Mouse (Mus musculus) erythroid progenitor cell, adult 5-6 weeks (primary cell): ENCODE measurements around the gene Naa80. TPM values are rescaled to one million over a fixed set of nuclear protein-coding genes. Genes with fewer than 3 reads are reported as not detected.
"Not testable (repeated sequence)": the region's sequence is repeated elsewhere in the genome, so short reads cannot be mapped to it uniquely, and the experiment has no call there.

Experiments used
- ATAC-seq: replicated peaks from 2 replicates; pipeline ENCODE4 v1.8.0; 2016; ENCODE audit warnings: moderate number of reproducible peaks, mild to moderate bottlenecking, moderate TSS enrichment, inconsistent platforms; ENCODE audit not compliant: poor library complexity, low FRiP score, severe bottlenecking
- total RNA-seq, 2 experiments: library from RNA; stranded (forward) in 1 of 2; stranded (reverse) in 1 of 2; fragments of 150-400 nt in 1 of 2; fragments of 186-747, 209-891 nt in 1 of 2; gene quantifications; 2 replicates each; pipeline versions ENCODE4 v1.2.3 to v1.2.4; 2015 to 2017; ENCODE audit warnings: low replicate concordance in 2 of 2

Gene Naa80
- total RNA-seq, 2 experiments from 2014 or later, result 15.5 to 17.7 TPM

GRCm38 (mm10) chr9:107569270-107569669, 9.4 kb upstream of the Naa80 start:
- ATAC-seq, result peak; percentile 7

- no peak for ATAC-seq
These were observed 8.7 kb upstream of the Naa80 start for GRCm38 (mm10) chr9:107570016-107570415.

GRCm38 (mm10) chr9:107570845-107571244, 7.8 kb upstream of the Naa80 start:
- ATAC-seq, result peak; percentile 56

- ATAC-seq, result peak; percentile 14; the same call in 1 of the 2 replicates
These were observed 7.0 kb upstream of the Naa80 start for GRCm38 (mm10) chr9:107571534-107572326.

DNA sequence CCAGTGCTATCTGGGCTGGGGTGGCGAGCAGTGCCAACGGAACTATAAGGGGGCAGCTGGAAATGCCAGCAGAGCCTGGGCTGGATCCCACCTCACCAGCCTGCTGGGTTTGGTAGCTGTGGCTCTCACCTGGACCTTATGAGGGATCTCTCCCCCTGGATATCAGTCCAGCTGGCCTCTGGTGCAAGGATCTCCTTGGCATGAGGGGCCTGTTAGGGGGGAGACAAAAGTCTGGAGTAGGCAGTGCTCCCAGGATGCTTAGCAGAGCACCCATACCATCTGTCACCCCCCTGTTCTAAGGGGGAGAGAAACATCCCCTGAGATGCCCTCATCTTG, 6.4 kb upstream of the Naa80 start:
- ATAC-seq, result no peak

GRCm38 (mm10) chr9:107573774-107574173, 4.9 kb upstream of the Naa80 start:
- ATAC-seq, result not testable (repeated sequence)

- ATAC-seq, result no peak
These were observed 2.9 kb upstream of the Naa80 start for GRCm38 (mm10) chr9:107575579-107576356.

DNA sequence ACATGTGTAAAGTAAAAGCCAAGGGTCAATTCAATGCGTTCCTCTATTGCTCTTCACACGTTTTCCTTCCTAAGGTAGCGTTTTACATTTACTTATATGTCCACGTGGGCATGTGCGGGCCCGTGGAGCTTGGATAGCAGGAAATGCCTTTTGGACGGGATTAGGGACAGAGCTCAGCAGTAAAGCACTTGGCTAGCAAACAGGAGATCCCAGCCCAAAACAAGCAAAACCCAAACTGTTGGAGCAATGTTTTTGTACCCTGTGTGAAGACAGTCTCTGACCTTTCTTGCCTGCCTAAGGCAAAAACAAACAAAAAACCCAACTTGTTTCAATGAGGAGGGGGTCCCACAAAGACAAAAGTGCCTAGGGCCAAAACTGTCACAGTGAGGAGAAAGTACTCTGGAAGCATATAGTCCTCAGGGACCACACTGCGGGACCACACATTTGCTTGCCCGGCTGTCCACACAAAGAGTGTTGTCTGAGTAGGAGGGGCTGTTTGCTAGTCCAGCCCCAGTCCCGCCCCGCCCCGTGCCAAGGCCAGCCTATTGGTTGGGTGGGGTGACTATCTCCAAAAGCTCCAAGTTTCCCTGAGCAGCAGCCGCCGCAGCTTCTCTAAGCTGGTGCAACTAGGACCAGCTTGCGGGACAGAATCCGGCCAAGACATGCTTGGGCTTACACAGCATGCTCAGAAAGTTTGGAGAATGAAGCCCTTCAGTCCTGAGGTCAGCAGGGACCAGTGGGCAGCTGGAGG, 2.2 kb upstream of the Naa80 start, which contains the start of gene Hyal1:
Gene Hyal1 (plus strand): TSS at position 571 of the 751 bp plus-strand sequence.
- ATAC-seq, result peak; percentile 81

- ATAC-seq, result no peak
These were observed 816 bp upstream of the Naa80 start for GRCm38 (mm10) chr9:107577871-107578270.

GRCm38 (mm10) chr9:107579023-107579900, 575 bp downstream of the Naa80 start:
- no peak for ATAC-seq

DNA sequence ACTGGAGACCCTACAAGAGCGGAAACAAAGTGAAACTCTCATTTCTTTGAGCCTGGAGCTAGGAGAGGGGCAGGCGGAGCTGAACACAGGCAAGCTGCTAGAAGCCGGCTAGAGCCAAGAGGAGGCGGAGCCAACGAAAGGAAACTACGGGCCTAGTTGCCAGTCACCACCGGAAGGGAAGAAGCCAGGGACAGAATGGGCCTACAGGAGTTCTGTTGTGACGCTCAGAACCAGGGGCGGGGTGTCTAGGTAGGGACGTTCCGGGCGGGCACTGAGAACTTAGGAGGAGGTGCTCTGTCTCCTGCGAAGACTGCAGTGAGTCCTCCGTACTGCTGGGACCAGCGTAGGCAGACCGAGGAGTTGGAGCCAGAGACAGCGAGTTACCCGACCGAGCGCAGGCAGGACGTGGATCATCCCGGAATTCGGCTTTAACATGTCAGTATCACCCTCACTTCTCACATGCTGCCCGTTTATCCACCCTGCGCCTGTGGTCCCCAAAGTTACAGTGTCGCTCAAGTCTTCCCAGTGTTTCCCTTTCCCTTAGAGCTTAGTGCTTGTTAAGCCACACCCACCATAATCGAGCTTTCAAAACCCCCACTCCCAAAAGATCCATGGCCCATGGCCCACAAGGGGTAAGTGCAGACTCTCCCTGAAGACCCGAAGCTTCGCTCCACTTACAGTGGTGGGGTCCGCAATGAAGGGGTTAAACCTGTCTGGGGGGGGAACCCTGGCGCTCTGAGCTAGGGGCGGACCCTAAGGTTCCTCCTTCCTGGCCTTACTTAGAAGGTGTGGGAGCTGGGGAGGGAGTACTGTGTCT, 2.0 kb downstream of the Naa80 start, which contains the start of gene Hyal3:
Gene Hyal3 (plus strand): TSS at position 318 of the 817 bp plus-strand sequence.
- ATAC-seq, result peak; percentile 78

- no peak for ATAC-seq
These were observed 2.9 kb downstream of the Naa80 start for GRCm38 (mm10) chr9:107581584-107581983.

GRCm38 (mm10) chr9:107582509-107583062, 3.9 kb downstream of the Naa80 start:
- ATAC-seq, result no peak

- ATAC-seq, result no peak
These were observed 4.5 kb downstream of the Naa80 start for GRCm38 (mm10) chr9:107583174-107583573.

DNA sequence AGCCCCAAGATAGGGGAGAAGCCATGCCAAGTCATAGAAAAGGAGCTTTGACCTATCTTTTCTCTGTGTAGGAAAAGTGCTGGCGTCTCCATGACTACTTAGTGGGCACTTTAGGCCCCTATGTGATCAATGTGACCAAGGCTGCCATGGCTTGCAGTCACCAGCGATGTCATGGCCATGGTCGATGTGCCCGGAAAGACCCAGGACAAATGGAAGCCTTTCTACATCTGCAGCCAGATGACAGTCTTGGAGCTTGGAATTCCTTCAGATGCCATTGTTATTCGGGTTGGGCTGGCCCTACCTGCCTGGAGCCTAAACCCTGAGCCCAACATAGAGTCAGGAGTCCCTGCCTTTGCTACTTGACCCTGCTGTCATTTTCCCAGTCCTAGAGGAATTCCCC, 7.8 kb downstream of the Naa80 start:
- no peak for ATAC-seq

DNA sequence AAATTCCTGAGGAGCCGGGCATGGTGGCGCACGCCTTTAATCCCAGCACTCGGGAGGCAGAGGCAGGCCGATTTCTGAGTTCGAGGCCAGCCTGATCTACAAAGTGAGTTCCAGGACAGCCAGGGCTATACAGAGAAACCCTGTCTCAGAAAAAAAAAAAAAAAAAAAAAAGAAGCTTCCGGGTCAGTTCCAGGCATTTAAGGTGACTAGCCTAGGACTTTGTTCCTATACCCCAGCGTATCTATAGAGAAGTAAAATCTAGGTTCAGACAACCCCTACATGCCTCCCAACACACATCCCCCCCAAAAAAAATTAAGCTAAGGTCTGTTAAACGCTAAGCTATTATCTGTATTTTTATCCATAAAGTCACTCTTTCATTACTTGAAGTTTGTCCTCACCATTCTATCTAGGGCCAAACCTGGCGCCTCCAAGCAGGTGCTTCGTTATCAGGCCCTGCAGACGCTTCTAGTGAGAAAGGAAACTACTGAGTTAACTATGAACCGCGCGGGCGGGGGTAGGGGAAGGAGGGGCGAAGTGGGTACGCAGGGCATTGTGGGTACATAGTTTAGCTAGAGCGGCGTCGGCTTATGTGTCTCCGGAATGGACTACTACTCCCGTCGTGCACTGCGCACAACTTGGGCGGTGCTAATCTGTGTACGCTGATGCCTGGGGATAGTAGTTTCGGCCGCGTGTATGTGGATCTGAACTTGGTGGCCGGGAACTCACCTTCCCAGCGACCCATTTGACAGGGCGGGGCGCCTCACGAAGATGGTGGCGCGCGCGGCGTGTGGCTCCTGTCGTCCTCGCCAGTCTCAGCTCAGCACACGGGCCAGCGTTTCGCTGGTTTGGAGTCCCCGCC, 8.5 kb downstream of the Naa80 start, which contains the start of gene Ifrd2:
Gene Ifrd2 (plus strand): TSS at position 669 of the 859 bp plus-strand sequence.
- ATAC-seq, result peak; percentile 72
